9 mouse cellular contexts compared by ENCODE assay signal in genomic region chr4:108835496-108835895, GRCm38 (mm10). TPM values are rescaled to one million over a fixed set of nuclear protein-coding genes. Genes with fewer than 3 reads are reported as not detected.
DNase-seq lines count a peak whose midpoint lies in the region; ATAC-seq lines count a peak whose summit lies in the region.
"Had no signal": no experiment of that assay in that cellular context is flagged by ENCODE, and none has a peak within 500 bp of the region (broad histone marks: within the 10 kb centered on the region; RNA-seq: fewer than 3 reads in every experiment).

No protein-coding gene starts in this region.

- peak overlapping the region; percentile 98 for H3K9ac ChIP-seq in kidney, embryonic 14.5 days (ENCODE audit: low read depth, low read length)
- peak overlapping the region; percentile 72 for H3K9ac ChIP-seq in hindbrain, embryonic 12.5 days
- peak overlapping the region; percentile 99 for H3K9ac ChIP-seq in midbrain, embryonic 14.5 days (replicated peaks; ENCODE audit: low read length)

- H3K4me2 ChIP-seq in kidney, embryonic 14.5 days (replicated peaks; ENCODE audit: low read depth, low read length) = peak overlapping the region; percentile 81
- H3K4me2 ChIP-seq in hindbrain, embryonic 12.5 days (replicated peaks) = peak overlapping the region; percentile 84
- peak overlapping the region; percentile 65 for H3K4me2 ChIP-seq in midbrain, embryonic 14.5 days (ENCODE audit: low read length)

- 61% methylated on average over 3 of the region's 3 CpGs for WGBS in kidney, embryonic 14.5 days
- 73% methylated on average over 3 of the region's 3 CpGs for WGBS in hindbrain, embryonic 12.5 days
- WGBS in midbrain, embryonic 14.5 days = 69% methylated on average over 3 of the region's 3 CpGs

- intact Hi-C loops in gastrocnemius, postnatal 36 days (cut with DNase I) = no loop called here

- peaks cover 15% of the 10 kb centered on the region; the same call in 1 of the 2 replicates for H3K4me1 ChIP-seq in kidney, embryonic 14.5 days (ENCODE audit: control insufficient read depth, insufficient read depth, low read length)
- peaks cover 32% of the 10 kb centered on the region for H3K4me1 ChIP-seq in hindbrain, embryonic 12.5 days
- H3K4me1 ChIP-seq in midbrain, embryonic 14.5 days (ENCODE audit: control insufficient read depth, insufficient read depth, low read length) = peaks cover 35% of the 10 kb centered on the region

- no peaks in the 10 kb centered on the region for H3K36me3 ChIP-seq in kidney, embryonic 14.5 days (ENCODE audit: control insufficient read depth, insufficient read depth, low read length)
- H3K36me3 ChIP-seq in hindbrain, embryonic 12.5 days = peaks cover 4% of the 10 kb centered on the region; the same call in 1 of the 2 replicates
- no peaks in the 10 kb centered on the region for H3K36me3 ChIP-seq in midbrain, embryonic 14.5 days (ENCODE audit: control insufficient read depth, insufficient read depth, low read length)

- no peak for DNase-seq in kidney, postnatal 36 days
- DNase-seq in MN1 (ENCODE audit: low spot score) = peak; percentile 9
- no peak for DNase-seq in midbrain, embryonic 14.5 days
- no peak for DNase-seq in gastrocnemius, postnatal 36 days
- no peak for DNase-seq in gastrocnemius, postnatal 4 days (ENCODE audit: low spot score in 2 of 2)
- DNase-seq in lung, postnatal 25 days (ENCODE audit: low spot score) = no peak

- H3K9me3 ChIP-seq in kidney, embryonic 14.5 days (ENCODE audit: control insufficient read depth, low read length) = no peaks in the 10 kb centered on the region
- H3K9me3 ChIP-seq in hindbrain, embryonic 12.5 days (replicated peaks) = no peaks in the 10 kb centered on the region
- no peaks in the 10 kb centered on the region for H3K9me3 ChIP-seq in midbrain, embryonic 14.5 days (ENCODE audit: control insufficient read depth, low read length)

- no peaks in the 10 kb centered on the region for H3K27me3 ChIP-seq in kidney, embryonic 14.5 days (ENCODE audit: control insufficient read depth, insufficient read depth, low read length)
- no peaks in the 10 kb centered on the region for H3K27me3 ChIP-seq in hindbrain, embryonic 12.5 days
- no peaks in the 10 kb centered on the region for H3K27me3 ChIP-seq in midbrain, embryonic 14.5 days (ENCODE audit: control insufficient read depth, insufficient read depth, low read length)

- peak overlapping the region; percentile 98 for H3K4me3 ChIP-seq in kidney, embryonic 14.5 days (ENCODE audit: low read length)
- peak overlapping the region; percentile 88 for H3K4me3 ChIP-seq in hindbrain, embryonic 12.5 days
- H3K4me3 ChIP-seq in midbrain, embryonic 14.5 days (replicated peaks; ENCODE audit: low read depth, low read length) = peak overlapping the region; percentile 95

- 0 out of 2 replicates have a peak overlapping the region, but pooled peaks have one; percentile 100 for H3K27ac ChIP-seq in kidney, embryonic 14.5 days (ENCODE audit: low read depth, low read length)
- H3K27ac ChIP-seq in hindbrain, embryonic 12.5 days = peak overlapping the region; percentile 99; the same call in 1 of the 2 replicates
- H3K27ac ChIP-seq in midbrain, embryonic 14.5 days (replicated peaks; ENCODE audit: low read depth, low read length) = no peak overlapping the region

- no peak for ATAC-seq in kidney, embryonic 14.5 days (ENCODE audit: low FRiP score, low TSS enrichment)
- ATAC-seq in hindbrain, embryonic 12.5 days (ENCODE audit: low FRiP score) = no peak
- ATAC-seq in midbrain, embryonic 14.5 days (ENCODE audit: low FRiP score, low TSS enrichment) = no peak

RNA-seq across cellular contexts. Expression of gene Txndc12, which starts 1.1 kb away (rescaled TPM):
- 112 and 117 TPM in 2 replicates for polyA plus RNA-seq in kidney, embryonic 14.5 days (2014; fragmentation: Nextera tagmentation; extraction: Ambion mirVana)
- polyA plus RNA-seq in hindbrain, embryonic 12.5 days (2016; fragmentation: Nextera tagmentation; extraction: Ambion mirVana) = 97.2 and 103 TPM in 2 replicates
- polyA plus RNA-seq in midbrain, embryonic 14.5 days (2014; fragmentation: Nextera tagmentation; extraction: Ambion mirVana) = 72.8 and 79.0 TPM in 2 replicates
- 10 to 100 TPM; 11.5 to 13.3 TPM for total RNA-seq in gastrocnemius, postnatal 36 days (2021)
- total RNA-seq in gastrocnemius, postnatal 4 days (2021) = 10 to 100 TPM; 37.2 to 41.1 TPM

RNA-seq across cellular contexts. Expression of gene Btf3l4, which starts 2.1 kb away (rescaled TPM):
- 199 and 224 TPM in 2 replicates for polyA plus RNA-seq in kidney, embryonic 14.5 days (2014; fragmentation: Nextera tagmentation; extraction: Ambion mirVana)
- polyA plus RNA-seq in hindbrain, embryonic 12.5 days (2016; fragmentation: Nextera tagmentation; extraction: Ambion mirVana) = 225 TPM in 2 replicates
- polyA plus RNA-seq in midbrain, embryonic 14.5 days (2014; fragmentation: Nextera tagmentation; extraction: Ambion mirVana) = 243 and 255 TPM in 2 replicates
- total RNA-seq in gastrocnemius, postnatal 36 days (2021) = 10 to 100 TPM; 43.3 to 44.6 TPM
- 10 to 100 TPM; 83.6 to 97.1 TPM for total RNA-seq in gastrocnemius, postnatal 4 days (2021)

RNA-seq across cellular contexts. Expression of gene Kti12, which starts 12.1 kb away (rescaled TPM):
- polyA plus RNA-seq in kidney, embryonic 14.5 days (2014; fragmentation: Nextera tagmentation; extraction: Ambion mirVana) = 66.3 and 68.7 TPM in 2 replicates
- polyA plus RNA-seq in hindbrain, embryonic 12.5 days (2016; fragmentation: Nextera tagmentation; extraction: Ambion mirVana) = 37.0 and 39.8 TPM in 2 replicates
- polyA plus RNA-seq in midbrain, embryonic 14.5 days (2014; fragmentation: Nextera tagmentation; extraction: Ambion mirVana) = 24.4 and 27.6 TPM in 2 replicates
- 10 to 100 TPM; 18.9 to 21.7 TPM for total RNA-seq in gastrocnemius, postnatal 36 days (2021)
- total RNA-seq in gastrocnemius, postnatal 4 days (2021) = 10 to 100 TPM; 19.8 to 20.4 TPM

RNA-seq across cellular contexts. Expression of gene A730015C16Rik, which starts 12.9 kb away (rescaled TPM):
- polyA plus RNA-seq in kidney, embryonic 14.5 days (2014; fragmentation: Nextera tagmentation; extraction: Ambion mirVana) = 0.76 and 1.5 TPM in 2 replicates
- polyA plus RNA-seq in hindbrain, embryonic 12.5 days (2016; fragmentation: Nextera tagmentation; extraction: Ambion mirVana) = 1.6 and 3.1 TPM in 2 replicates
- 1.8 and 2.2 TPM in 2 replicates for polyA plus RNA-seq in midbrain, embryonic 14.5 days (2014; fragmentation: Nextera tagmentation; extraction: Ambion mirVana)
- total RNA-seq in gastrocnemius, postnatal 36 days (2021) = not detected
- total RNA-seq in gastrocnemius, postnatal 4 days (2021) = under 1 TPM in 1 of 2 experiments, not detected in 1; 0.37 TPM

RNA-seq across cellular contexts. Expression of gene Rab3b, which starts 43.4 kb away (rescaled TPM):
- 16.0 and 16.6 TPM in 2 replicates for polyA plus RNA-seq in kidney, embryonic 14.5 days (2014; fragmentation: Nextera tagmentation; extraction: Ambion mirVana)
- 39.5 and 45.5 TPM in 2 replicates for polyA plus RNA-seq in hindbrain, embryonic 12.5 days (2016; fragmentation: Nextera tagmentation; extraction: Ambion mirVana)
- polyA plus RNA-seq in midbrain, embryonic 14.5 days (2014; fragmentation: Nextera tagmentation; extraction: Ambion mirVana) = 110 and 140 TPM in 2 replicates
- under 1 TPM in 1 of 2 experiments, not detected in 1; 0.32 TPM for total RNA-seq in gastrocnemius, postnatal 36 days (2021)
- total RNA-seq in gastrocnemius, postnatal 4 days (2021) = 1 to 10 TPM in 1 of 2 experiments, under 1 TPM in 1; 0.98 to 1.0 TPM
- total RNA-seq: common myeloid progenitor, adult 5-6 weeks had no signal
